ENCODE assay signal across 4 mouse cellular contexts in genomic region chr2:90894299-90894677, GRCm38 (mm10). TPM values are rescaled to one million over a fixed set of nuclear protein-coding genes. Genes with fewer than 3 reads are reported as not detected.
"Had no signal": no experiment of that assay in that cellular context is flagged by ENCODE, and none has a peak within 500 bp of the region (broad histone marks: within the 10 kb centered on the region; RNA-seq: fewer than 3 reads in every experiment).

No protein-coding gene starts in this region.

RNA-seq across cellular contexts. Expression of gene C1qtnf4, which starts 8.6 kb away (rescaled TPM):
- total RNA-seq: megakaryocyte progenitor cell, adult 5-6 weeks; monocyte, adult 5-6 weeks; neutrophil, adult 5-6 weeks had no signal
- polyA plus RNA-seq: macrophage had no signal
